Mouse (Mus musculus) erythroblast, embryonic 14.5 days (primary cell): ENCODE results near the gene Qdpr. TPM values are rescaled to one million over a fixed set of nuclear protein-coding genes. Genes with fewer than 3 reads are reported as not detected.
A peak's percentile ranks its signal among the peaks of the same experiment; 100 is the strongest.

ENCODE experiments used
- H3K27me3 ChIP-seq: 2 replicates; pipeline ENCODE4 v1.6.1; 2012; ENCODE audit warnings: inconsistent platforms; ENCODE audit not compliant: control insufficient read depth
- H3K36me3 ChIP-seq: 2 replicates; pipeline ENCODE4 v1.6.1; 2012; ENCODE audit warnings: mild to moderate bottlenecking, inconsistent platforms; ENCODE audit not compliant: control insufficient read depth
- H3K4me1 ChIP-seq: 2 replicates; pipeline ENCODE4 v1.6.1; 2012; ENCODE audit warnings: inconsistent platforms; ENCODE audit not compliant: control insufficient read depth
- H3K4me3 ChIP-seq: replicated peaks from 2 replicates; pipeline ENCODE3; 2012; ENCODE audit warnings: moderate library complexity, mild to moderate bottlenecking, inconsistent platforms
- H3K9me3 ChIP-seq: 2 replicates; pipeline ENCODE4 v1.6.1; 2012; ENCODE audit warnings: low read length, inconsistent platforms, mixed read lengths; ENCODE audit not compliant: control insufficient read depth
- GATA1 ChIP-seq: IDR thresholded peaks from 2 replicates; pipeline ENCODE4 v1.6.1; 2012; ENCODE audit warnings: low read length, inconsistent platforms, mixed read lengths
- TAL1 ChIP-seq: IDR thresholded peaks from 3 replicates; pipeline ENCODE4 v1.6.1; 2012; ENCODE audit warnings: low read length, inconsistent platforms, mixed read lengths
- polyA plus RNA-seq: library from polyadenylated mRNA; stranded (reverse); fragments of >175 nt; gene quantifications from 2 replicates; pipeline ENCODE4 v1.2.3, GENCODE M21; 2012

Gene Qdpr
- polyA plus RNA-seq, 1 experiment, result 0.84 TPM

DNA sequence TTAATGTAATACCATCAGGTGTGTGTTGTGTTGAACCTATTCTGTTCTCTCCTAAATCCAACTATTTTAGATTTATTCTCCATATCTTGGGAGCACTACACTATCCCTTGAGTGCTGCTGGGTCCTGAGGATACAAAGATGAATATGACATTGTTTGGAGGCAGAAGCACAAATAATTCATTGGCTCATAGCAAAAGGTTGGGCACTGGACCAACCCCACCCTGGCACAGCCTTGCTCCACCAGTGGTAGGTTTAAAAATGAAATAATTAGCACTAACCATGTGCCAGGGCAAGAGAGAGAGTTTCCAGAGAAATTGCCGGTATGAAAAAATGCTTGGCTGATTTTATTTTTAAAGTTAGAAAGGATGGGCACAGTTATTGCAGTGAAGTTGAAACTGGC lies 23.5 kb upstream of the Qdpr start:
- H3K4me3 ChIP-seq, result no peak overlapping the region
- TF ChIP-seq TAL1 (no peak), GATA1 (no peak)
- H3K4me1 ChIP-seq, result no peaks in the 10 kb centered on the region
- H3K27me3 ChIP-seq, result peaks cover 6% of the 10 kb centered on the region
- H3K36me3 ChIP-seq, result no peaks in the 10 kb centered on the region
- no peaks in the 10 kb centered on the region for H3K9me3 ChIP-seq

DNA sequence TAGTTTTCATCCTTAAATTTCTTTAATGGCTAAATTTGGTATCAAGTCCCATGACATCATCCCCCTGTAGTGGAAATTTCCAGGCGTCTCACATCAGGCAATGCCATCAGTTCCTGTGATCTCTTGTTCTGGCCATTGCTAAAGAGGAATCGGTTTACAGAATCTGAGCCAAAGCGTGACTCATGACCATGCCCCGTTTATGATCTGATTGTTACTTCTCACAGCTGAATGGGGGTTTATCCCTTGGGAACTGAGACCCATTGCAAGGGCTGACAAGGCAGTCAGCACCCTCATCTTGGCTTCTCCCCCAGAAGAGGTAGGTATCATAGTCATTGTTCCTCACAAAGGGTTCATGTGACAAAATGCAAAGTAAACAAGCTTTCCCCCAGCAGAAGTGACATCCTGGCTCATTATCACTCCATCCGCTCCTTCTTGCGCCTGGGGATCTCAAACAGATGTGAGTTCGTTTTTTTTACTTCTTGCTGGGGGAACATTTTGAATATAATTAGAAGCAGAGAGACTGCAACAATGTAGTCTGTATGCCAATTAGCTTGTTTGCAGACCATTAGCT lies 22.9 kb upstream of the Qdpr start:
- H3K4me1 ChIP-seq, result no peaks in the 10 kb centered on the region
- no peaks in the 10 kb centered on the region for H3K9me3 ChIP-seq
- H3K36me3 ChIP-seq, result no peaks in the 10 kb centered on the region
- TF ChIP-seq TAL1 (no peak), GATA1 (no peak)
- no peak overlapping the region for H3K4me3 ChIP-seq
- peaks cover 6% of the 10 kb centered on the region for H3K27me3 ChIP-seq

DNA sequence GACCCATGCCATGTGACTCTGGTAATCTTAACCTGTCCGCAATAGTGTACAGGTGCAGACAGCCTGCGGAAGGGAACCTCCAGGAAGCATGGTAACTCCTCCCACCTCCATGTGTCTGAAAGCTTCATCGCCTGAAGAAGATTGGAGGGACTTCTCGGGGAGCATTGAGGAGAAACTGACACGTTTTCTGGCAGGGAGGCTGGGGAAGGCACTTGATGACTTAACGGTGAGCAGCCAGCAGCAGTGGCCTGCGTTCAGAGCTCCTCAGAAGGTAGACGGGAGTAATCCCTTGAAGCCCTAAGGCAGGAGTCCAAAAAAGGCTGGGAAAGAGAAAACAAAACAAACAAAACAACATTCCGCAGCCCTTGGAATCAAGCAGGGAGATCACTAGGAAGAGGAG lies 4.4 kb upstream of the Qdpr start:
- no peaks in the 10 kb centered on the region for H3K36me3 ChIP-seq
- TF ChIP-seq TAL1 (no peak), GATA1 (no peak)

GRCm38 (mm10) chr5:45453451-45453850 lies 3.4 kb upstream of the Qdpr start, which contains the start of gene Clrn2:
Gene Clrn2, plus strand, starts transcription at chr5:45453751.
- no peak for TF ChIP-seq GATA1
- TF ChIP-seq TAL1, result no peak
- Histone ChIP-seq H3K4me3 (no peak within 1 kb of the TSS), H3K4me1 (peaks cover 25% of the 10 kb centered on the region), H3K36me3 (no peaks in the 10 kb centered on the region), H3K9me3 (no peaks in the 10 kb centered on the region), H3K27me3 (peaks cover 6% of the 10 kb centered on the region)

More for the DNA sequence above, 4.4 kb upstream of the Qdpr start:
- Histone ChIP-seq H3K27me3 (peaks cover 6% of the 10 kb centered on the region), H3K9me3 (no peaks in the 10 kb centered on the region), H3K4me3 (no peak overlapping the region), H3K4me1 (peaks cover 15% of the 10 kb centered on the region)

DNA sequence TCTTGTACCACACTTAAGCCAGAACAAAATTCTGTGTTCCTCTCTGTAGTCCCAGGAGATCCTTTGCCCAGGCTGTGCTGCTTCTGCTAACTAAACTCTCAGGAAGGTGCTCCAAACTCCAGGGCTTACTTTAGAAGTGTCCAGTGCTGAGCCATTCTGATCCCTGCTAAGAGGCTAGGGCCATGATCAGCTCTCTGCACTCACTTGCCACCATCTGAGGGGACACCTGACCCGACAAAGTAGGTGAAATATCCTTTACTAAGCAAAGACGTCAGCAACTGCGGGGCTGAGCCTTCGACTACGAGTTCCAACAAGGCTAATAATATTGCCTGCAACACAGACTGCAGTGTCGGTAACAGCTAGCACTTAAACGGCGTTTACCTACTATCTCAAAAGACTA lies 830 bp downstream of the Qdpr start:
- no peaks in the 10 kb centered on the region; the same call in 1 of the 2 replicates for H3K36me3 ChIP-seq
- H3K9me3 ChIP-seq, result no peaks in the 10 kb centered on the region
- peaks cover 3% of the 10 kb centered on the region; the same call in 1 of the 2 replicates for H3K27me3 ChIP-seq
- peaks cover 25% of the 10 kb centered on the region for H3K4me1 ChIP-seq
- H3K4me3 ChIP-seq, result peak overlapping the region; percentile 68
- no peak for TF ChIP-seq TAL1
- no peak for TF ChIP-seq GATA1

DNA sequence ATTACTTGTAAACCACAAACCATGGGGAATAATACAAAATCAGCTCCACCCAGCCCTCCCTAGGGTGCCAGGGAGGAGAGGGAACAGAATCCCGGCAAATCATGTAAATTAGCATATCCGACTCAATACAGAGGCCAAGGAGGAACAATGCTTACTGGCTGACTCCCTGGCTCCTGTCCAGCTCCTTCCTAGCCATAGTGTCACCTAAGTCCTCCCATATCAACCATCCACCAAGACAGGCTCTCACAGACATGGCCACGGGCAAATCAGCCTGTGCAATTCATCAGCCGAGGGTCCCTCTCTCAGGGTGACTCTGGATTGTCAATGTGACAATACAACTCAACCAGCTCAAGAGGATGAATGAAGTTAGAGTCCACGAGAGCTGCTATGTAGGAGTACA lies 1.4 kb downstream of the Qdpr start:
- Histone ChIP-seq H3K4me3 (no peak overlapping the region), H3K27me3 (peaks cover 2% of the 10 kb centered on the region; the same call in 1 of the 2 replicates)
- TF ChIP-seq GATA1, result no peak
- TF ChIP-seq TAL1, result no peak

GRCm38 (mm10) chr5:45444130-45444832 lies 5.8 kb downstream of the Qdpr start:
- no peaks in the 10 kb centered on the region for H3K9me3 ChIP-seq
- H3K36me3 ChIP-seq, result peaks cover 2% of the 10 kb centered on the region; the same call in 1 of the 2 replicates
- TF ChIP-seq GATA1, result no peak
- H3K4me1 ChIP-seq, result peaks cover 8% of the 10 kb centered on the region
- no peak overlapping the region for H3K4me3 ChIP-seq
- no peaks in the 10 kb centered on the region for H3K27me3 ChIP-seq

More for the DNA sequence above, 1.4 kb downstream of the Qdpr start:
- Histone ChIP-seq H3K4me1 (peaks cover 25% of the 10 kb centered on the region), H3K36me3 (no peaks in the 10 kb centered on the region; the same call in 1 of the 2 replicates), H3K9me3 (no peaks in the 10 kb centered on the region)

- no peak overlapping the region for H3K4me3 ChIP-seq
- H3K27me3 ChIP-seq, result no peaks in the 10 kb centered on the region
- H3K36me3 ChIP-seq, result peaks cover 8% of the 10 kb centered on the region; the same call in 1 of the 2 replicates
- no peaks in the 10 kb centered on the region for H3K4me1 ChIP-seq
- H3K9me3 ChIP-seq, result no peaks in the 10 kb centered on the region
- TF ChIP-seq TAL1 (no peak), GATA1 (no peak)
These were observed 8.3 kb downstream of the Qdpr start for GRCm38 (mm10) chr5:45441745-45442144.

- Histone ChIP-seq H3K27me3 (no peaks in the 10 kb centered on the region), H3K36me3 (peaks cover 10% of the 10 kb centered on the region; the same call in 1 of the 2 replicates), H3K9me3 (no peaks in the 10 kb centered on the region), H3K4me3 (no peak overlapping the region), H3K4me1 (no peaks in the 10 kb centered on the region)
- TF ChIP-seq TAL1, result no peak
- no peak for TF ChIP-seq GATA1
These were observed 8.9 kb downstream of the Qdpr start for GRCm38 (mm10) chr5:45441124-45441523.

DNA sequence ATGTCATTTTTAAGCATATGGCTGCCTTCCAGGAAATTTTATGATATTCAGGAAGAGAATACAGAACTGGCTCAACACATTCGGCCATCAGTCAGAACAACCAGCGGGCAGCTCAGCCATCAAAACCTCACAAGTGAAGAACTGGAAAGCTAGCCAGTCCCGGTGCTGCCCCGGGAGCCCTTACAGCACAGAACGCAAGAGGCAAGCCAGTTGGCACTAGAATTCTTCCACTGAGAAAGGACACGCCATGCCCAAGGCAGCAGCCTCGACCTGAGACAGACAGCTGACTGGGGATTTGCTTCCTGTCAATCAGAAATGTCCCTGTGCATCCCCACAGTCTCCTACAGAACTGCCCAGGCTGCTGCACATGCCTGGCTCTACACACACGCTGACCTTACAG lies 11.7 kb downstream of the Qdpr start:
- no peaks in the 10 kb centered on the region for H3K9me3 ChIP-seq
- H3K4me3 ChIP-seq, result no peak overlapping the region
- no peaks in the 10 kb centered on the region for H3K4me1 ChIP-seq
- H3K27me3 ChIP-seq, result no peaks in the 10 kb centered on the region
- H3K36me3 ChIP-seq, result peaks cover 13% of the 10 kb centered on the region; the same call in 1 of the 2 replicates
- TF ChIP-seq GATA1, result no peak
- TF ChIP-seq TAL1, result no peak
